Mouse (Mus musculus): ENCODE data around the gene Fbxw8.
A peak's percentile ranks its signal among the peaks of the same experiment; 100 is the strongest.

Gene Fbxw8

DNA sequence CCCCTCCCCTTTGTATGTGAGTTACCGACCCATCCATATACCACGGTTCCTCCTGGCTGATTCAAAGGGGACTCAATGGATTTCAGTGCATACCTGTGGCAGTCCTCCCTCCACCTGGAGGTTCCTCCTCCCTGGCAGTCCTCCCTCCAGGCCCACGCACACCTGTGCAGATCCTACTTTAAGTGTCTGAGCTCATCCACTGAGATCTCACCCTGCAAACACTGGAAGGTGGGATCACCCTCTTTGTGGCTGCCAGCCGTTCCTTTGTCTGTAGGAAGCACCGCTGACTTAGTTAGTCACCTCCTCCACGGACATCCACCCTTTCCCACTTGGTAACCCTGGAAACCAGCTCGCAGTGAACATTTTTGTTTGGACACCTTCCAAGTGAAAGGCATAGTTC, 22.4 kb upstream of the Fbxw8 start:
- H3K4me3 ChIP-seq (replicated peaks; ENCODE audit: low read length): no peak overlapping the region
- H3K9me3 ChIP-seq (ENCODE audit: low read length): peaks cover 5% of the 10 kb centered on the region
- peaks cover 20% of the 10 kb centered on the region for H3K4me1 ChIP-seq (replicated peaks; ENCODE audit: low read depth, low read length)
- no peaks in the 10 kb centered on the region for H3K36me3 ChIP-seq (ENCODE audit: insufficient read depth, low read length)
- no peak for TF ChIP-seq CTCF (conservative IDR thresholded peaks at IDR 0.05; ENCODE audit: low read length)
- TF ChIP-seq POU5F1 (IDR thresholded peaks at IDR 0.05; ENCODE audit: borderline replicate concordance, low read length): no peak
- TF ChIP-seq NANOG (IDR thresholded peaks at IDR 0.05; ENCODE audit: borderline replicate concordance, low read length): no peak
- H3K27me3 ChIP-seq (ENCODE audit: insufficient read depth, low read length): peaks cover 44% of the 10 kb centered on the region

DNA sequence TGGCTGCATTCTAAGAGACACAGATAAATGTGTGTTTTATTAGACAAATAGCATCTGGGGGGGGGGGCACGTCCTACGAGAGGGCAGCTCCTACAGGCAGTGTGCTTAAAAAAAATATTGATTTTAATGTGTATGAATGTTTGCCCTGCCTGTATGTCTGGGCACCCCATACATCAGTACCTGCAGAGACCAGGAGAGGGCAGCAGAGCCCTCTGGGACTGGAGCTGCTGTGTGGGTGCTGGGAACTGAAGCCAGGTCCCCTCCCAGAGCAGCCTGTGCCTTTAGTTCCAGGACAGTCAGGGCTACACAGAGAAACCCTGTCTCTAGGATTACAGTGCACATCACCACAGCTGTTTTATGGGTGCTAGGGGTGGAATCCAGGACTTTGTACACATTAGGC, 19.9 kb upstream of the Fbxw8 start:
- Histone ChIP-seq H3K27me3 (ENCODE audit: insufficient read depth, low read length) (peaks cover 66% of the 10 kb centered on the region), H3K4me3 (replicated peaks; ENCODE audit: low read length) (peak overlapping the region; percentile 73), H3K36me3 (ENCODE audit: insufficient read depth, low read length) (no peaks in the 10 kb centered on the region), H3K9me3 (ENCODE audit: low read length) (peaks cover 5% of the 10 kb centered on the region), H3K4me1 (replicated peaks; ENCODE audit: low read depth, low read length) (peaks cover 35% of the 10 kb centered on the region)
- TF ChIP-seq CTCF (conservative IDR thresholded peaks at IDR 0.05; ENCODE audit: low read length): peak; percentile 79
- no peak for TF ChIP-seq POU5F1 (IDR thresholded peaks at IDR 0.05; ENCODE audit: borderline replicate concordance, low read length)

DNA sequence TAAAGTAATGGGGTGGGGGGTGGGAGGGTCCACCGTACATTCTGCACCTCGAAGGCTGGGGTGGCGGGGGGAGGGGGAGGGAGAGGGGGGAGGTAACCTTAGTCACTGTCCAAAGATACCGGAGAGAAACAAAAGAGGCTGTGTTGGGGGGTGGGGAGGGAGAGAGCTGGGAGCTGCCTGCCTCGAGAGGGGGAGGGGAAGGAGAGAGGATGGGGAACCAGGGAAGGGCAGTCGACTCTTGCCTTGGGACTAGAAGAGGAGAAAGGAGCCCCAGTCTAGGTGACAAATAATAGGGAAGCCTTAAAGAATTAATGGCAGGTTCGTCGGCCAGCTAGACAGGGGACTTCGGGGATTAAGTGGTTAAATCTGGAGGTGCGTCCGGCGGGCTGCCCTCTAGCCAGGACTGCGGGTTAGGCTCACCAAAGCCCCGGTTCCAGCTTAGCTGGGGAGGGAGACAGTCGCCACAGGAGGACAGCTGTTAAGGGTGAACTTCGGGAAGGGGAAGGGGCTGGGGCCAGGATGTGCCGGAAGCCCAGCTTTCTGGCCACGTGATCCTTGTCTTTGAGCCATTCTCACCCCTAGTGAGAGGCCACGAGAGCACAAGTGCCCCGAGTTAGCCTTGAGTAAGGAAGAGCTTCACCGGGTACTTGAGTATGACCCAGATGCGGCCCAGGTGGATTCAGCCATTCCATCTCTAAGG, 19.2 kb upstream of the Fbxw8 start:
- TF ChIP-seq NANOG (IDR thresholded peaks at IDR 0.05; ENCODE audit: borderline replicate concordance, low read length) (no peak), CTCF (conservative IDR thresholded peaks at IDR 0.05; ENCODE audit: low read length) (no peak), POU5F1 (IDR thresholded peaks at IDR 0.05; ENCODE audit: borderline replicate concordance, low read length) (no peak)
- peak overlapping the region; percentile 73 for H3K4me3 ChIP-seq (replicated peaks; ENCODE audit: low read length)
- peaks cover 5% of the 10 kb centered on the region for H3K9me3 ChIP-seq (ENCODE audit: low read length)
- H3K27me3 ChIP-seq (ENCODE audit: insufficient read depth, low read length): peaks cover 66% of the 10 kb centered on the region
- H3K4me1 ChIP-seq (replicated peaks; ENCODE audit: low read depth, low read length): peaks cover 35% of the 10 kb centered on the region
- no peaks in the 10 kb centered on the region for H3K36me3 ChIP-seq (ENCODE audit: insufficient read depth, low read length)

DNA sequence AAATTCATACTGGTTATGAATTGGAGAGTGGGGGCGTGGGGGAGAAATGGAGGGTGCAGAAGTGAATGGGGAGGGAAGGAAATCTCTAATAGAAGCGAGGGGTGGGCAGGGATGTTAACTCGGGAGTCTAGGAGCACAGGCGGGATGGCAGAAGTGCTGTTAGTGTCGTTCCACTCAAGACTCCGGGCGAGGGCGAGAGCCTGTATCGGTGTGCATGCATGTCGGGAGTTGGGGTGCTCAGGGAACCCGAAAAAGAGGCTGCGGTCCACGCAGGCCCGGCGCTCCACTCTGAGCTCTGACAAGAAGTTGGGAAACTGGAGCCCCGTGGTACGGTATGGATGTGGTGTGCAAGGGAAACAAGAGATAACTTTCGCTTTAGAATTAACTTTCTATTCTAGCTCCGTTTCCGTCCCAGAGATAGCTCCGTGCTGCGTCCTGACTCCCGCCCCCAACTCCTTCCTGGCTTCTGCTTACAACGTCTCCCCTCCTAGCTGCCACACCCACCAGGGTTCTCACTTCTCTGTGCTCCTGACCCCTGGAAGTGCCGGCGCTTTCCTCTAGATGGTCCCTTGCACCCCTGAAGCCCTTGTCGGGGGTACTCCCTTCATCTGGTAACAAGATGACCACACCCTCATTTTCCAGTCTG, 16.9 kb upstream of the Fbxw8 start:
- Histone ChIP-seq H3K27me3 (ENCODE audit: insufficient read depth, low read length) (peaks cover 77% of the 10 kb centered on the region), H3K4me3 (replicated peaks; ENCODE audit: low read length) (peak overlapping the region; percentile 70), H3K9me3 (ENCODE audit: low read length) (peaks cover 5% of the 10 kb centered on the region), H3K36me3 (ENCODE audit: insufficient read depth, low read length) (no peaks in the 10 kb centered on the region), H3K4me1 (replicated peaks; ENCODE audit: low read depth, low read length) (peaks cover 43% of the 10 kb centered on the region)
- TF ChIP-seq CTCF (conservative IDR thresholded peaks at IDR 0.05; ENCODE audit: low read length) (no peak), NANOG (IDR thresholded peaks at IDR 0.05; ENCODE audit: borderline replicate concordance, low read length) (no peak), POU5F1 (IDR thresholded peaks at IDR 0.05; ENCODE audit: borderline replicate concordance, low read length) (no peak)

DNA sequence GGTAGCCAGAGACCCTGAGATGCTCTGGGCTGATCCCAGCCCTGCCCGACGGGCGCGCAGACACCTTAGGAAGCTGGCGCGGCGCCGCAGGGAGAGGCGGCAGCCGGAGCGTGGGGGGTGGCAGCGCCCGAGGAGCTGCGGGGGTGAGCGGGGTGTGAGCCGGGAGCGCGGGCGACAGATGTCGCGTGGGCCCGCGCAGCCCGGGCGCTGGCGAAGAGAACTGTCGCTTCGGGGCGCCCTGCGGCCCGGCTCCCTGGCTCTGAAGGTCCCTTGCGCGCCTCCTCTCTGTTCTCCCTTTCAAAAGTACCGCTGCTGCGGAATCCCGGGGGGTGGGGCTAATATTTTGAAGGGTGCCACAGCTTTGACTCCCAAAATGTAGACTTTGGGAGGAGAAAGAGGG, 16.4 kb upstream of the Fbxw8 start:
- Histone ChIP-seq H3K9me3 (ENCODE audit: low read length) (peaks cover 5% of the 10 kb centered on the region), H3K4me3 (replicated peaks; ENCODE audit: low read length) (peak overlapping the region; percentile 70), H3K27me3 (ENCODE audit: insufficient read depth, low read length) (peaks cover 80% of the 10 kb centered on the region), H3K4me1 (replicated peaks; ENCODE audit: low read depth, low read length) (peaks cover 43% of the 10 kb centered on the region), H3K36me3 (ENCODE audit: insufficient read depth, low read length) (no peaks in the 10 kb centered on the region)
- no peak for TF ChIP-seq NANOG (IDR thresholded peaks at IDR 0.05; ENCODE audit: borderline replicate concordance, low read length)
- TF ChIP-seq CTCF (conservative IDR thresholded peaks at IDR 0.05; ENCODE audit: low read length): no peak
- no peak for TF ChIP-seq POU5F1 (IDR thresholded peaks at IDR 0.05; ENCODE audit: borderline replicate concordance, low read length)

DNA sequence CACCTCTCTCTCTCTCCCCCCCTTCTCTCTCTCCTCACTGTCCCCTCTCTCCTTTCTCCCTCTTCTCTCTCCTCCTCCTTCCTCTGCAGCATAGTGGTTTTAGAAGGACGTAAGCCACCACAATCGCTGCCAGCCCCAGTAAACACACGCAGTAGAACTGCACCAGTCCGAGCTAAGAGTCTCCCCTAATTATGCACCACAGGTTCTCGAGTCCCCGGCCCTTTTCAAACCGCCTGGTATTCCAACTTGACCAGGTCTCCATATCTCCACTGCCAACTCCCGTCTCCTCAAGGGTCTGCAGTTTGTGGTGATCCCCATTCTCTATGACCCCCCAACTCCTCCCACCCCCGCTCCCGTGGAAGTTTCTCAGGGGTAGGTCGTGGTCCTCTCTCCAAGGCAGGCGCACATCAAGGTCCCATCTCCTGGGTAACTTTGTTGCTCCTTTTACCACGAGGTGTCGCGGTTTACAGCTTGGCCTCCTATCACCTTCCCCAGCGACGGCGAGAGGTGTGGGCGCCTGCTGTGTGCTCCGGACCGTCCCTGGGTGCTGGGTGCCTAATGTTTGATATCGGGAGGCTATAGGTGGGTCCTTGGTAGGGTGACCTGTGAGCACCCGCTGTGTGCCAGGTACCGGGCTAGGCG, 15.7 kb upstream of the Fbxw8 start:
- peak overlapping the region; percentile 70 for H3K4me3 ChIP-seq (replicated peaks; ENCODE audit: low read length)
- peaks cover 5% of the 10 kb centered on the region for H3K9me3 ChIP-seq (ENCODE audit: low read length)
- H3K4me1 ChIP-seq (replicated peaks; ENCODE audit: low read depth, low read length): peaks cover 43% of the 10 kb centered on the region
- peaks cover 87% of the 10 kb centered on the region for H3K27me3 ChIP-seq (ENCODE audit: insufficient read depth, low read length)
- no peak for TF ChIP-seq CTCF (conservative IDR thresholded peaks at IDR 0.05; ENCODE audit: low read length)
- TF ChIP-seq NANOG (IDR thresholded peaks at IDR 0.05; ENCODE audit: borderline replicate concordance, low read length): no peak
- no peak for TF ChIP-seq POU5F1 (IDR thresholded peaks at IDR 0.05; ENCODE audit: borderline replicate concordance, low read length)
- no peaks in the 10 kb centered on the region for H3K36me3 ChIP-seq (ENCODE audit: insufficient read depth, low read length)

DNA sequence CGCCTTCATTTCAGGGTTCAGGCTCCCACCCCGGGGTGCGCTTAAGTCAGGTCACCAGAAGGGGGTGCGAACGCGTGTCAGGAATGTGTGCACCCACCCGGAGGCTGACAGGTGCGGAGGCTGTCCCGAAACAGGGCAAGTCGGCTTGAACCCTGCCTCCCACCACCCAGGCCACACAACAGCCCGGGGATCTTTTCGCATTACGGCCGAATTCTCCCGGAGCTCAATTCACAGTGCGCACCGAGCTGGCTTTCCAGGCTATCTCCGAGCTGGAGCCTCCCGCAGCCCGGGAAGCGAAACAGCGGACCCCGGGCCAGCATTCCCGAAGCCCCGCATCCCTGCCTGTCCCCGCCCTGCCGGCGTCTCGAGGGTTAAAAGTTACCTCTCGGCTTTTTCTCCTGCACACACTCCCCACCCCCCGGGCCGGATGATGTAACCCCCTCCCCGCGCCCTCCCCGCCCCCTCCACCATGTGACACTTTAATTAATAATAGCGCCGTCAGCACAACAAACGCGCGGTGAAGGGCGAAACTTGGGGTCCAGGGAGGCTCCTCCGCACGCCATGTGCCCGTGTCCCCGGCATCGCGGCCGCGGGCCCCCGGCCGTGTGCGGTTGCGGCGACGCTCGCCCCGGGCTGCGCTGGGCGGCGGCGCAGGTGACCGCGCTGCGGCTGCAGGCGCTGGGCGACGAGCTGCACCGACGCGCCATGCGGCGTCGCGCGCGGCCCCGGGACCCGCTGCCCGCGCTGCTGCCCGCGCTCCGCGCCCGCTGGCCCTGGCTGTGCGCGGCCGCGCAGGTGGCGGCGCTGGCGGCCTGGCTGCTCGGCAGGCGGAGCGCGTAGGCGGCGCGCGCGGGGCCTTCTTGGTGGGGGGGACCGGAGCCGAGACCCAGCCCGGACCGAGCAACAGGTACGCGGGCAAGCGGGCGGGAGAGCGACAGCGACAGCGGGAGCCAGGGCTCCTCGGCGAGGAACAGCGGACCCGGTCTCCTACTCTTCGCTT, 14.3 kb upstream of the Fbxw8 start:
- TF ChIP-seq CTCF (conservative IDR thresholded peaks at IDR 0.05; ENCODE audit: low read length) (0 out of 2 replicates have a peak, but pooled peaks have one; percentile 10), NANOG (IDR thresholded peaks at IDR 0.05; ENCODE audit: borderline replicate concordance, low read length) (no peak)
- Histone ChIP-seq H3K4me1 (replicated peaks; ENCODE audit: low read depth, low read length) (peaks cover 38% of the 10 kb centered on the region), H3K36me3 (ENCODE audit: insufficient read depth, low read length) (no peaks in the 10 kb centered on the region), H3K4me3 (replicated peaks; ENCODE audit: low read length) (peak overlapping the region; percentile 75), H3K9me3 (ENCODE audit: low read length) (no peaks in the 10 kb centered on the region), H3K27me3 (ENCODE audit: insufficient read depth, low read length) (peaks cover 84% of the 10 kb centered on the region)

All from E14TG2a.4 (cell line).